Mouse (Mus musculus): Measurements from ENCODE around the gene Map2k1.
"Not testable (repeated sequence)": the region's sequence is repeated elsewhere in the genome, so short reads cannot be mapped to it uniquely, and the experiment has no call there.

Map2k1 gene

GRCm38 (mm10) chr9:64214452-64214851 lies 39.0 kb downstream of the Map2k1 start:
- DNase-seq (ENCODE audit: low read depth, low spot score) = no peak

GRCm38 (mm10) chr9:64207509-64208084 lies 45.8 kb downstream of the Map2k1 start:
- no peak for DNase-seq (ENCODE audit: low read depth, low spot score)

- no peak for DNase-seq (ENCODE audit: low read depth, low spot score)
Measured at GRCm38 (mm10) chr9:64202866-64203265, 50.6 kb downstream of the Map2k1 start.

- DNase-seq (ENCODE audit: low read depth, low spot score) = no peak
Measured at GRCm38 (mm10) chr9:64202331-64202730, 51.1 kb downstream of the Map2k1 start.

- no peak for DNase-seq (ENCODE audit: low read depth, low spot score)
Measured at GRCm38 (mm10) chr9:64199897-64200296, 53.5 kb downstream of the Map2k1 start.

GRCm38 (mm10) chr9:64198763-64199418 lies 54.5 kb downstream of the Map2k1 start:
- DNase-seq (ENCODE audit: low read depth, low spot score) = not testable (repeated sequence)

- no peak for DNase-seq (ENCODE audit: low read depth, low spot score)
Measured at GRCm38 (mm10) chr9:64198068-64198762, 55.2 kb downstream of the Map2k1 start.

GRCm38 (mm10) chr9:64197524-64197923 lies 55.9 kb downstream of the Map2k1 start:
- no peak for DNase-seq (ENCODE audit: low read depth, low spot score)

- DNase-seq (ENCODE audit: low read depth, low spot score) = no peak
Measured at GRCm38 (mm10) chr9:64195554-64195953, 57.9 kb downstream of the Map2k1 start.

- DNase-seq (ENCODE audit: low read depth, low spot score) = no peak
Measured at GRCm38 (mm10) chr9:64193879-64194278, 59.6 kb downstream of the Map2k1 start.

GRCm38 (mm10) chr9:64184166-64184840 lies 69.1 kb downstream of the Map2k1 start:
- DNase-seq (ENCODE audit: low read depth, low spot score) = no peak

- not testable (repeated sequence) for DNase-seq (ENCODE audit: low read depth, low spot score)
Measured at GRCm38 (mm10) chr9:64183295-64183694, 70.1 kb downstream of the Map2k1 start.

GRCm38 (mm10) chr9:64178974-64179646 lies 74.3 kb downstream of the Map2k1 start, which contains the start of gene Snapc5:
Gene Snapc5 (plus strand): TSS chr9:64179274.
- DNase-seq (ENCODE audit: low read depth, low spot score) = peak; percentile 97

- DNase-seq (ENCODE audit: low read depth, low spot score) = peak; percentile 48
Measured at GRCm38 (mm10) chr9:64178610-64178973, 74.8 kb downstream of the Map2k1 start.

GRCm38 (mm10) chr9:64175378-64175777 lies 78.1 kb downstream of the Map2k1 start:
- no peak for DNase-seq (ENCODE audit: low read depth, low spot score)

GRCm38 (mm10) chr9:64174766-64175165 lies 78.7 kb downstream of the Map2k1 start:
- DNase-seq (ENCODE audit: low read depth, low spot score) = no peak

GRCm38 (mm10) chr9:64174341-64174740 lies 79.1 kb downstream of the Map2k1 start:
- DNase-seq (ENCODE audit: low read depth, low spot score) = no peak

GRCm38 (mm10) chr9:64173666-64174220 lies 79.7 kb downstream of the Map2k1 start:
- DNase-seq (ENCODE audit: low read depth, low spot score) = no peak

- peak; percentile 90 for DNase-seq (ENCODE audit: low read depth, low spot score)
Measured at GRCm38 (mm10) chr9:64172816-64173665, 80.4 kb downstream of the Map2k1 start, which contains the start of the genes Zwilch and Rpl4. Gene Zwilch (minus strand): TSS chr9:64173104. Gene Rpl4 (plus strand): TSS chr9:64173375.

GRCm38 (mm10) chr9:64172145-64172815 lies 81.2 kb downstream of the Map2k1 start:
- DNase-seq (ENCODE audit: low read depth, low spot score) = no peak
